Mouse (Mus musculus): ENCODE data around the gene Dhtkd1.

DNA sequence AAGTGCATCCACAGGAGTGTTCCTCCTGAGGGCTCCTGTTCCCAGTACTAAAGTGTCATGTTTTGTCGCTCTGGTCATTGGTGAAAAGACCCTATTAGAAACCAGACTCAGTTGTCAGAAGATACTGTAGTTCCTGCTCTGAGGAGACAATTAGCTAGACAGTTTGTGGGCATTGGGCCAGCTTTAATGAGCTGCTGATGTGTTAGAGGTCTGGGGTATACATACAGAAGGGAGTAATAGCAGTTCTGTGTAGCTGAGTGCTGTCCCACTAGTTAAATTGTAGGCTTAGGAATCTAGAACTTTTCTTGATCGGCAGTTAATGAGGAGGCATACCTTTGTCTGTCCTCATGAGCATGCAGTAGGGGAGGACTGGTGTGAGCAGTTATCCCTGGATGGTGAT lies 19.7 kb upstream of the Dhtkd1 start:
- TF ChIP-seq GATA1 (IDR thresholded peaks at IDR 0.05; ENCODE audit: low read length) (no peak), TAL1 (IDR thresholded peaks at IDR 0.05; ENCODE audit: low read length) (no peak)

Measured in erythroblast, embryonic 14.5 days (primary cell).